Mouse (Mus musculus) liver, embryonic 15.5 days (tissue): ENCODE data around the gene Zfp811. TPM values are rescaled to one million over a fixed set of nuclear protein-coding genes. Genes with fewer than 3 reads are reported as not detected.

ENCODE experiments used
- ATAC-seq: fragments of 200-750 bp; cut with Nextera tagmentation; 2 replicates; pipeline ENCODE4 v1.8.0; 2017; ENCODE audit warnings: moderate number of reproducible peaks, mild to moderate bottlenecking, moderate library complexity; ENCODE audit not compliant: insufficient read depth
- H3K27ac ChIP-seq: fragments of 300-500 bp; sonication (generic); replicated peaks from 2 replicates; pipeline ENCODE4 v1.5.1; 2015; ENCODE audit warnings: mild to moderate bottlenecking, inconsistent platforms
- H3K27me3 ChIP-seq: fragments of 300-500 bp; sonication (generic); 2 replicates; pipeline ENCODE4 v1.6.1; 2015; ENCODE audit warnings: mild to moderate bottlenecking, inconsistent platforms
- H3K36me3 ChIP-seq: fragments of 300-500 bp; sonication (generic); replicated peaks from 2 replicates; pipeline ENCODE4 v1.6.1; 2015; ENCODE audit warnings: moderate library complexity, mild to moderate bottlenecking, inconsistent platforms
- H3K4me1 ChIP-seq: fragments of 300-500 bp; sonication (generic); replicated peaks from 2 replicates; pipeline ENCODE4 v1.6.1; 2015; ENCODE audit warnings: inconsistent platforms
- H3K4me2 ChIP-seq: fragments of 300-500 bp; sonication (generic); 2 replicates; pipeline ENCODE4 v1.6.1; 2015; ENCODE audit warnings: moderate library complexity, mild to moderate bottlenecking, inconsistent platforms
- H3K4me3 ChIP-seq: fragments of 300-500 bp; sonication (generic); replicated peaks from 2 replicates; pipeline ENCODE4 v1.5.1; 2015; ENCODE audit warnings: mild to moderate bottlenecking, inconsistent platforms
- H3K9ac ChIP-seq: fragments of 300-500 bp; sonication (generic); 2 replicates; pipeline ENCODE4 v1.6.1; 2015; ENCODE audit warnings: moderate library complexity, mild to moderate bottlenecking, inconsistent platforms
- H3K9me3 ChIP-seq: fragments of 300-500 bp; sonication (generic); replicated peaks from 2 replicates; pipeline ENCODE4 v1.6.1; 2016; ENCODE audit warnings: inconsistent platforms
- WGBS: fragments of 180-500 bp; shearing (Covaris S2); methylation state at CpG from one replicate; pipeline ENCODE4 v1.1.7; 2015; ENCODE audit warnings: mixed read lengths; ENCODE audit not compliant: insufficient replicate concordance; 5-methylcytosine and 5-hydroxymethylcytosine counted together
- polyA plus RNA-seq: library from polyadenylated mRNA; unstranded; fragments of >200 nt; fragmentation: Nextera tagmentation; extraction: Ambion mirVana; gene quantifications from 2 replicates; pipeline ENCODE4 v1.2.1, GENCODE M21; 2015

The Zfp811 gene
- polyA plus RNA-seq, 1 experiment from 2014 or later, result 0.06 TPM

DNA sequence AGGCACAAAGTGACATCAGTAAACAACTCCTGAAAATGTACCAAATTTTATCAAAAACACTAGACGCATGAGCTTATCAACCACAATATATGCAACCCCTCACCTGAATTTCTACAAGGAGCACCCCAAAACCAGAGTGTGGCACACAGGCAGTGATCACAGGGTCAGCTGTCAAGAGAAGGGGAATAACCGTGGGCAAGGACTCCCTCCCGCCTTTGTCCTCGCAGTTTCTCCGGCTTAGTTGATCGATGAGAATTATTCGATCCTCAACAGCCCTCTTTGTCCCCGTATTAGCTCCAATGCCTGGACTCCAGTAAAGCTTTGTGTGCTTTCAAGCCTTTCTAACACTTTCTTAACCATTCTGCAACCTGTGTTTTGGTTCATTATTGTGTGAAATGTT, 810 bp downstream of the Zfp811 start:
- H3K4me1 ChIP-seq, result no peaks in the 10 kb centered on the region
- H3K27ac ChIP-seq, result no peak overlapping the region
- H3K9ac ChIP-seq, result no peak overlapping the region
- no peak overlapping the region for H3K4me3 ChIP-seq
- H3K36me3 ChIP-seq, result no peaks in the 10 kb centered on the region
- peaks cover 37% of the 10 kb centered on the region for H3K27me3 ChIP-seq
- H3K4me2 ChIP-seq, result no peak overlapping the region
- no peak for ATAC-seq
- no peaks in the 10 kb centered on the region for H3K9me3 ChIP-seq
- WGBS, result 18% methylated on average over 8 of the region's 8 CpGs

DNA sequence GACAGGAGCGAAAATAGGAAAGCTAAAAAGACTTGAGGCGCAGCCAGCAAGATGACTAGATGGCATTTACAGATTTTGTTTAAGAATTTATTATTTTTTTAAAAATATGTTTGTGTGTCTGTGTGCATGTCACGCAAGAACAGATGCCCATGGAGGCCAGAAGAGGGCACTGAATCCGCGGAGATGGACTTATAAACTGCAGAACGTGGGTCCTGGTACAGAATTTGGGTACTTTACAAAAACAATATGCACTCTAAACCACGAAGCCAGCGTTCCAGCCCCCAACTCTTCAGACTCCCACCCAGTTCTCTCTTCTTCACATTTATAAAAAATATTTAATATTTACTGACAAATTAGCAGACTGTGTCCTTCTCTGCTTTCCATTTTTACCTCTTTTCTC, 20.5 kb downstream of the Zfp811 start:
- ATAC-seq, result no peak
- Histone ChIP-seq H3K4me3 (no peak overlapping the region; the same call in 1 of the 2 replicates), H3K27me3 (no peaks in the 10 kb centered on the region), H3K4me2 (peak overlapping the region; percentile 78), H3K36me3 (peaks cover 23% of the 10 kb centered on the region), H3K9me3 (no peaks in the 10 kb centered on the region), H3K27ac (no peak overlapping the region), H3K4me1 (peaks cover 23% of the 10 kb centered on the region), H3K9ac (no peak overlapping the region)
- whole genome bisulfite sequencing, result 76% methylated on average over 8 of the region's 8 CpGs

DNA sequence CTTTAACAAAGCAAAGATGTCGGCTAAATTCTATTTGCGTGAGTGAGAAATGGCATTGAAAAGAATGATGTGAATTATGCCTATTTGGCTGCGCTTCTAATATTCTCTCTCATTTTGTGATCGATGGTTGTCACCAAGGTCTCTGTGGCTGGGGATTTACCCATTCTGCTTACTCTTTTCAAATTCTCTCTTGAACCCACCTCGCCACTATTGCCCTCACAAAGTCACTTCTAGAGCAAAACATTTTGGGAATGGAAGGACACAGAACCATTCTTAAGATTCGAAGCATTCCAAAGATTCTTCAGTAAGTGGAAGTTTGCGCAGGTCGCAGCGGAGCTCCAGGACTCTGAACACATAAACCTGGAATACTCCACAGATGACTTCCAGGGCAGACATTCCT, 21.2 kb downstream of the Zfp811 start:
- peak overlapping the region; percentile 87 for H3K4me3 ChIP-seq
- H3K27me3 ChIP-seq, result no peaks in the 10 kb centered on the region
- no peak for ATAC-seq
- H3K36me3 ChIP-seq, result peaks cover 30% of the 10 kb centered on the region
- H3K9ac ChIP-seq, result peak overlapping the region; percentile 88
- peaks cover 26% of the 10 kb centered on the region for H3K4me1 ChIP-seq
- peak overlapping the region; percentile 78 for H3K4me2 ChIP-seq
- 11% methylated on average over 9 of the region's 9 CpGs for WGBS
- H3K27ac ChIP-seq, result no peak overlapping the region
- H3K9me3 ChIP-seq, result no peaks in the 10 kb centered on the region

DNA sequence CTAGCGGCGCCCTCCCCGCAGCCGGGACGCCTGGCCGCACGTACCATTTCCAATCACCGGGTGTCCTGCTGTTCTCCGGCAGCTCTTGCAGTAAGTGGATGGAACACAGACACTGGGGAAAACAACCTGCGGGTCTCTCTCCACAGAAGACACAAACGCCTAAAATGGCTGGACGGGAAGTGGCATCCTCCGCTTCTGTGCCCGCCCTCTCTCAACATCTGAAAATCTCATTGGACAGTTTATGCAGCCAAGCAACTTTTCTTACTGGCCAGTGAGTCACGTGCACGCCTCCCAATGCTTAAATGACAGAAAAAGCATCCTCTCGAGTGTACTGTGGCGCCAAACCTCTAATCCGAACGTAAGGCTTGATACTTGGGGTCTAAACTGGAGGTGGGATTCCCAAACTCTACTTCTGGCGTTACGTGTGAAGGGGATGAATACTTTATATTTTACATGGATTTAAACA, 21.6 kb downstream of the Zfp811 start, which contains the start of gene Zfp871:
Gene Zfp871 (minus strand): TSS at position 194 of the 466 bp plus-strand sequence.
- H3K4me3 ChIP-seq, result peak within 1 kb of the TSS; percentile 87
- under 1% methylated on average over 22 of the region's 22 CpGs for WGBS
- H3K36me3 ChIP-seq, result peaks cover 34% of the 10 kb centered on the region
- peak within 1 kb of the TSS; percentile 88 for H3K9ac ChIP-seq
- H3K4me1 ChIP-seq, result peaks cover 26% of the 10 kb centered on the region
- H3K27ac ChIP-seq, result peak within 1 kb of the TSS; percentile 94
- no peaks in the 10 kb centered on the region for H3K9me3 ChIP-seq
- H3K27me3 ChIP-seq, result no peaks in the 10 kb centered on the region
- peak within 1 kb of the TSS; percentile 78 for H3K4me2 ChIP-seq
- peak; percentile 95 for ATAC-seq

DNA sequence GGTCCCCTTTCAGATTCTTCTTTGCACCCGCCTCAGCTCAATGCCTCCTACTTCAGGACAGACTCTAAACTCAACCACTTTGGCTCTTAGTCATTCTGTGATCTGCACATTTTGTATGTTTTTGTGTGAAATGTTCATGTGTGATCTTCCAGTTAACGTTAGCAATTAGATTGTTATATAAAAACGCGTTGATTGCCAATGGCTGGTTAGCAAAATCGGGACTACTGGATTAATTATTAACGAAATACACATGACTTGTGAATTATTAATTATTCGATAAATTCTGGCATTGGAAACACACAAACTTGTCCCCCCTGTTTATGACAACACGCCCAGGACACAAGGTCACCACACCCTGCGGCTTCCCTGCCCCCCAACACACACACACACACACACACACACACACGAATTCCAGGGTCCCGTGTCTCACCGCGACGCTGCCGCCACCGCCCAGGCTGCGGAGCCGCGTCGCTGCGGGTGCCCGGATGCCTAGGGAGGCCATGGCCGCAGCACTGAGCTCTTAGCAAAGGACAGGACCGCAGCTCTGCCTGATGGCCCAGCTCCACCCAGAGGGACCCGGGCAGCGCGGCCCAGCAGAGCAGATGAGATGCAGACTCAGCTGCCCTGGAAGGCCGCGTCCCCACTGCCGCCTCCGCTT, 22.2 kb downstream of the Zfp811 start:
- no peaks in the 10 kb centered on the region for H3K9me3 ChIP-seq
- H3K27ac ChIP-seq, result peak overlapping the region; percentile 94
- H3K4me3 ChIP-seq, result peak overlapping the region; percentile 87
- peak; percentile 93 for ATAC-seq
- no peaks in the 10 kb centered on the region for H3K27me3 ChIP-seq
- H3K4me1 ChIP-seq, result peaks cover 26% of the 10 kb centered on the region
- H3K9ac ChIP-seq, result peak overlapping the region; percentile 88
- peaks cover 39% of the 10 kb centered on the region for H3K36me3 ChIP-seq
- peak overlapping the region; percentile 78 for H3K4me2 ChIP-seq
- under 1% methylated on average over 31 of the region's 31 CpGs for WGBS

DNA sequence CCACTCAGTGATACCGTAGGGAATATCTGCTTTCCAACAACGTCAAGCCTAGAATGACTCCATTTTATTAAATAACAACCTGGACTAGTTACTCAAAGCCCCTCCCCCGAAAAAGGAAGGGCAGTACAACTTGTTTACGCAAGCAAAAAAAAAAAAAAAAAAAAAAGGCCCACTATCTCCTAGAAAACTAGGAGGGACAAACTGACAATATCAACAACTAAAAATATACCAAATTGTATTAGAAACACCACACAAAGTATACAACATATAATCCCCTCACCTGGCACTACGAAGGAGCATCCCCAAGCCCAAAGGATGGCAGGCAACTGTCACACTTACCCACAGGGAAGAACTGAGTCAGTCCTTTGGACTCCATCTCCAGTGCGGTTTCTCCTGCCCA, 22.8 kb downstream of the Zfp811 start:
- Histone ChIP-seq H3K27ac (peak overlapping the region; percentile 94), H3K9ac (peak overlapping the region; percentile 88), H3K4me2 (peak overlapping the region; percentile 78), H3K4me3 (peak overlapping the region; percentile 87), H3K4me1 (peaks cover 26% of the 10 kb centered on the region), H3K36me3 (peaks cover 39% of the 10 kb centered on the region), H3K9me3 (no peaks in the 10 kb centered on the region), H3K27me3 (no peaks in the 10 kb centered on the region)
- no peak for ATAC-seq
- WGBS, result 46% methylated on average over 6 of the region's 6 CpGs

DNA sequence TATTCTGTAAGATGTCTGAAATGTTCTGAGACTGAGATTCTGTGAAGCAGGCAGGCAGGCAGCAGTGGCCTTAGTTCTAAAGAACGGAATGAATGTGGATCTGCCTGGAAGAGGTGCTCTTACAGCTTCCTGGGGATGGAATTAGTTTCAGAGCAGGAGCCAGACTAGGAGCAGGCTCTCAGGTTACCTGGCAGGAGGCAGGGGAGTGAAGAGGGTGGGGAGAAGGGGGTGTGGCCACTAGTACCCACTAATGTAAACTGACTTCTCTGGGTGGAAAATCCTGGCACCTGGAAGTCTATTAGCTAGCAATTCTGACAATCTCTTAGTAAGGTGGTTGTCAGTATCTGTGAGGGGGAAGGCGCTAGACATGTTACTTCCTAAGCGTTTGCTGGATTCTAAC, 24.1 kb downstream of the Zfp811 start:
- Histone ChIP-seq H3K27me3 (no peaks in the 10 kb centered on the region), H3K36me3 (peaks cover 41% of the 10 kb centered on the region), H3K9me3 (no peaks in the 10 kb centered on the region), H3K4me3 (no peak overlapping the region), H3K4me2 (no peak overlapping the region), H3K27ac (no peak overlapping the region), H3K9ac (no peak overlapping the region), H3K4me1 (peaks cover 26% of the 10 kb centered on the region)
- WGBS, result 91% methylated on average over 3 of the region's 3 CpGs
- ATAC-seq, result no peak

DNA sequence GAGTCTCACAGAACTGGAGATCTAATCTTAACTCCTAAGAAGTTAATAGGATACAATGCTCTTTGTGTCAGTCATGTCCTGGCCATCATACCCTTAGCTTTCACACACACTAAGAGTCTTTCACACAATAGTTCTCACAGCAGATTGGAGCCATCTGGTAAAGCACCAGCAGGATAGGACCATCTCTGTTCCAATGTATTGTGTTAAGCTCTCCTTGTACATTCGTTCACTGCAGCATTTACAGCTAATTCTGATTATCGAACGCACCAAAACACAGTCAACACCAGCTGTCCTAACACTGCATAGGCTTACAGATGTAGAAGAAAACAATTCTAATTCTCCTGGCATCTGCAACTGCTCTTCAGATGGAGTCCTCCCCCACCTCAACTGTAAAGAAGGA, 32.2 kb downstream of the Zfp811 start:
- H3K36me3 ChIP-seq, result peaks cover 78% of the 10 kb centered on the region

DNA sequence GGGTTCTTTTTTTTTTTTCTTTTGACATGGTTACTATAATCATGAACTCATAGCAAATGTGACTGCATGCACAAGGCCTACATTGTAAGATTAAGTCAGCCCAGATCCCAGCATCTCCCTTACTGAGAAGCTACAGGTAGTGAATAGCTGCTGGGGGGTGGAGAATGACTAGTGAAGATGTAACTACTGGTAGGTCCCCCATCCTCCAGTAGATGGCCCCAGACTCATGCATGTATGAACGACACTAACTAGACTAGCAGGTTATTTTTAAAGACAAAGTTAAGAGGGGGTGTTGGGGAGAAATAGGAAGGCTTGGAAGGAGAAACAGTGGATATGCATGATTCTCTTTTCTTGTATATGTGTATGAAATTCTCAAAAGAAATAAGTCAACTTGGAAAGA, 38.5 kb downstream of the Zfp811 start:
- ATAC-seq, result no peak
- no peak overlapping the region for H3K4me2 ChIP-seq
- 71% methylated on average over 1 of the region's 1 CpGs for WGBS
- H3K9ac ChIP-seq, result no peak overlapping the region
- H3K27ac ChIP-seq, result no peak overlapping the region
- no peaks in the 10 kb centered on the region for H3K9me3 ChIP-seq
- H3K4me3 ChIP-seq, result no peak overlapping the region
- H3K36me3 ChIP-seq, result peaks cover 91% of the 10 kb centered on the region
- H3K4me1 ChIP-seq, result no peaks in the 10 kb centered on the region
- H3K27me3 ChIP-seq, result no peaks in the 10 kb centered on the region

More for the DNA sequence above, 32.2 kb downstream of the Zfp811 start:
- H3K9me3 ChIP-seq, result no peaks in the 10 kb centered on the region
- H3K4me2 ChIP-seq, result no peak overlapping the region
- H3K9ac ChIP-seq, result no peak overlapping the region
- no peaks in the 10 kb centered on the region for H3K27me3 ChIP-seq
- H3K27ac ChIP-seq, result no peak overlapping the region
- peaks cover 6% of the 10 kb centered on the region; the same call in 1 of the 2 replicates for H3K4me1 ChIP-seq
- no peak overlapping the region for H3K4me3 ChIP-seq
- no peak for ATAC-seq
- 93% methylated on average over 3 of the region's 3 CpGs for WGBS

DNA sequence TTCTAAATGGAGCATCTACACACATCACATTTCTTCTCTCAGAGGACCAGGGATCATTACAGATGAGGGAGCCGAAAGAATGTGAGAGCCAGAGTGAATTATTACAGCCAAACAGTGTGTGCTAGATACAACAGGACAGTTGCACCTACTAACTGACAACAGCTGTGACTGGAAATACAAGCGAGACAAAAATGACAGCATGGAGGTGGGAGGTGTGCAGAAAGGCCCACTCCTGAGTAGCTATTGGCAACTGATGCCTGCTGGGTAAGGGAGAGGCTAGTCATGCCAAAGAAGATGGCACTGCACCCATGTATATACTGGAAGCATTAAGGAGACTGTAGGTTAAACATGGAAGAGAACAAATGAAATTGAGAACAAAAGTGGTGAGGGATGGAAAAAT, 43.3 kb downstream of the Zfp811 start:
- H3K9me3 ChIP-seq, result no peaks in the 10 kb centered on the region
- no peaks in the 10 kb centered on the region for H3K4me1 ChIP-seq
- ATAC-seq, result no peak
- no peak overlapping the region for H3K4me2 ChIP-seq
- no peak overlapping the region for H3K9ac ChIP-seq
- no peaks in the 10 kb centered on the region for H3K27me3 ChIP-seq
- WGBS, result 87% methylated on average over 2 of the region's 2 CpGs
- H3K4me3 ChIP-seq, result no peak overlapping the region
- peaks cover 67% of the 10 kb centered on the region for H3K36me3 ChIP-seq
- no peak overlapping the region for H3K27ac ChIP-seq

DNA sequence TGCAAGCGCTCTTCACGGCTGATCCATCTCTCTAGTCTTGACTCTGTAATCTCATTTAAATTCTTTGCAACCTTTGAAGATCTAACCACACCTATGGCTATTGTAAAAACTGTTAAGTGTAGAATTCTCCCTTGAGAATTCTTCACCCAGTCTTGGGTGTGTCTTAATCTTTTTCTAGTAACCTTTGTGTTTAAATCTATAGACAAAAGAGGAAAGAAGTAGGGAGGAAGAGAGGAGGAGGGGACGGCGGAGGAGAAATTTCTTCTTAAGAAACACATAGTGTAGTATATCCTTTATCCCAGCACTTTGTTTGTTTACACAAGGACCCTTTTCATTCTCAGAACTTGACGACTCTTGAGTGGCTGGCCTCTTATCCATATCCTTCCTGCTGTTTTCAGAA, 52.4 kb downstream of the Zfp811 start:
- no peaks in the 10 kb centered on the region for H3K27me3 ChIP-seq
- no peaks in the 10 kb centered on the region for H3K36me3 ChIP-seq
- no peak overlapping the region for H3K27ac ChIP-seq
- H3K9ac ChIP-seq, result no peak overlapping the region
- 44% methylated on average over 5 of the region's 5 CpGs for WGBS
- no peak for ATAC-seq
- no peaks in the 10 kb centered on the region for H3K9me3 ChIP-seq
- no peak overlapping the region for H3K4me2 ChIP-seq
- H3K4me3 ChIP-seq, result no peak overlapping the region
- H3K4me1 ChIP-seq, result no peaks in the 10 kb centered on the region

DNA sequence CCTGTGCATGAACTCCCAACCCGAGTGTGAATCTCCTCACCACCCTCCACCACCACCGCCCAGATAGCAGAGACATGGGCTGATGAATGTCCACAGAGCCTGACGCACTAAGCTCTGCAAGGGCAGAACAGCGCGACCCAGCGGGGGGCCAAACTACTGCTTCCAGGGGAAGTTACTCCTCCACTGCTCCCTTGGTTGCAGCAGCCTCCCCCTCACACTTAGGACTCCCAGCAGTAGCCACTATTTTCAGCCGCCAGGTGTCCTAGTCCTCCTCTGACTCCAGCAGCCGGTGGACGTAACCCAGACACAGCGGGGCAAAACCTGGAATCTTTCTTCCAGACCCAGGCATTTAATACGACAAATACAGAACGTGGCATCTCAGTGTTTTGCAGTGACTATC, 56.1 kb downstream of the Zfp811 start:
- no peak for ATAC-seq
- no peak overlapping the region for H3K27ac ChIP-seq
- WGBS, result 24% methylated on average over 12 of the region's 12 CpGs
- H3K4me2 ChIP-seq, result no peak overlapping the region
- H3K4me3 ChIP-seq, result no peak overlapping the region
- H3K36me3 ChIP-seq, result no peaks in the 10 kb centered on the region
- no peaks in the 10 kb centered on the region for H3K4me1 ChIP-seq
- no peaks in the 10 kb centered on the region for H3K27me3 ChIP-seq
- no peaks in the 10 kb centered on the region for H3K9me3 ChIP-seq
- no peak overlapping the region for H3K9ac ChIP-seq
